Mouse (Mus musculus) retina, adult 2 months (tissue): Measurements from ENCODE around the gene Mapt.

ENCODE experiments used
- DNase-seq: peaks from one replicate; pipeline ENCODE4 v3.0.0-alpha.2; 2012; ENCODE audit warnings: low read depth, low spot score

Mapt gene

DNA sequence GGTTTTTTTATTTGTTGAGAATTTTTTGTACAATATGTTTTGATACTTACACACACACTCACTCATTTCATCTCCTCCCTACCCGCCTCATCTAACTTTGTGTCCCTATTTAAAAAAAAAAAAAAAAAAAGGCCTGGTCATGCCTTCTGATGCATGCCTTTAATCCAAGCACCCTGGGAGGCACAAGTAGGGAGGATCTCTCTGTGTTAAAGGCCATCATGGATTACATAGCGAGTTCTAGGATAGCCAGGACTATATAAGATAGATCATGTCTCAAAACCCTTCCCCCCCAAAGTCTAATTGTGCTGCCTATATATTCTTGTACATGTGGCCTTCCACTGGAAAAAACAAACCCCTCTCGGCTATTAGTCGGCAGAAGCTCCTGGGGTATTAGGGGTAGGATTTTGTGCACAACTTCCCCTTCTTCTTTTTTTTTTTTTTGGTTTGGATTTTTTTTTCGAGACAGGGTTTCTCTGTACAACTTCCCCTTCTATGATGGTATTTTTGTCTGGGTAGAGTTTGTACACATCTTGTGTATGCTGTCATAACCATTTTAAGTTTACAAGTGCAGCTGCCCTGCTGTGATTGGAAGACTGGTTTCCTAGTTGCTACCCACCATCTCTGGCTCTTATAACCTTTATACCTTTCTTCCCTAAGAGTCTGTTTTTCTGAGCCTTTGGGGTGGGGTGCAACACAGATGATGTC, 136.4 kb downstream of the Mapt start:
- DNase-seq, result no peak

DNA sequence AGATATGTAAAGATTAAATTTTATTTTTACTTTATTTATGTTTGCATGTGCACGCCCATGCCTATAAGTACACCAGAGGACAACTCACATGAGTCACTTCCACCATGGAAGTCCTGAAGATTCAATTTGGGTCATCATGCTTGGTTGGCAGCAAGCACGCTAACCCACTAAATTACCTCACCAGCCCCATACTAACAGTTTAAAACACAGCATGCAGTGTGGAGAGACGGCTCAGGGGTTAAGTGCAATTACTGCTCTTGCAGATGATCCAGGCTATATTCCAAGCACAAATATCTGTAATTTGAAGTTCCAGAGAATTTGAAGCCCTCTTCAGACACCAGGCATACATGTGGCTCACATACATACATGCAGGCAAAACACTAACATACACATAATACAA, 145.1 kb downstream of the Mapt start:
- DNase-seq, result no peak

DNA sequence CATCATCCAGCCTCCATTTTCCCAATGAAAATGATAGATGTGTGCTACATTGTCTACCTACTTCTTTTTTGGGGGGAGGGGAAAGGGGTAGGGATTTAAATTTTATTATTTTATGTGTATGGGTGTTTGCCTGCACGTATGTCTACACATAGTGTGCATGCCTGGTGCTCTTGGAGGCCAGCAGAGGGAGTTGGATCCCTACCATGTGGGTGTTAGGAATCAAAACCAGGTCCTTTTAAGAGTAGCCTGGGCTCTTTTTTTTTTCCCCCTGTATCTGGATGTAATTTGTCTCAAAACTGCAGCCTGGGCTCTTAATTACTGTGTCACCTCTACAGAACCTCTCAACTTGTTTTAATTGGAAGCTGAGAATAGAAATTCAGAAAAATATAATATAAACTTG, 148.4 kb downstream of the Mapt start:
- no peak for DNase-seq
